Mouse (Mus musculus) CH12.LX (cell line): ENCODE data around the gene Eef1akmt3. TPM values are rescaled to one million over a fixed set of nuclear protein-coding genes. Genes with fewer than 3 reads are reported as not detected.
A peak's percentile ranks its signal among the peaks of the same experiment; 100 is the strongest.

ENCODE experiments used
- DNase-seq: peaks from one replicate; pipeline ENCODE4 v3.0.0-alpha.2; 2013; ENCODE audit errors: extremely low read depth
- H3K27ac ChIP-seq: 2 replicates; pipeline ENCODE4 v1.5.1; 2012; ENCODE audit warnings: low read depth, mild to moderate bottlenecking, control low read depth, moderate library complexity; ENCODE audit not compliant: insufficient read depth
- H3K27me3 ChIP-seq: replicated peaks from 2 replicates; pipeline ENCODE3; 2012; ENCODE audit warnings: inconsistent platforms
- H3K36me3 ChIP-seq, 2 experiments: replicated peaks in 1 of 2; 2 replicates each; pipeline versions ENCODE3 to v1.6.1; 2012; ENCODE audit warnings: inconsistent platforms in 1 of 2, low read length in 1 of 2, mild to moderate bottlenecking in 1 of 2, mixed read lengths in 1 of 2, moderate library complexity in 1 of 2; ENCODE audit not compliant: control insufficient read depth in 1 of 2, insufficient read depth in 1 of 2
- H3K4me1 ChIP-seq, 2 experiments: 2 replicates each; pipeline ENCODE4 v1.6.1; 2012; ENCODE audit warnings: inconsistent platforms in 1 of 2, moderate library complexity in 1 of 2; ENCODE audit not compliant: insufficient read depth in 2 of 2, control insufficient read depth in 1 of 2
- H3K4me2 ChIP-seq: 2 replicates; pipeline ENCODE4 v1.6.1; 2012; ENCODE audit warnings: low read depth, mild to moderate bottlenecking, control low read depth; ENCODE audit not compliant: poor library complexity, insufficient read depth, severe bottlenecking
- H3K4me3 ChIP-seq, 3 experiments: fragments of 150-350 bp in 1 of 3; sonication (generic) in 1 of 3; replicated peaks in 1 of 3; 2 replicates each; pipeline versions ENCODE3 to v1.5.1; 2011 to 2012; ENCODE audit warnings: low read depth in 2 of 3, low read length in 2 of 3, mild to moderate bottlenecking in 2 of 3, moderate library complexity in 2 of 3, control low read depth in 1 of 3, improper control_type of control experiment in 1 of 3, inconsistent platforms in 1 of 3, mixed read lengths in 1 of 3; ENCODE audit not compliant: poor library complexity in 1 of 3
- H3K79me2 ChIP-seq: replicated peaks from 2 replicates; pipeline ENCODE4 v1.6.1; 2012; ENCODE audit warnings: mild to moderate bottlenecking, moderate library complexity; ENCODE audit not compliant: control insufficient read depth, poor library complexity, insufficient read depth, severe bottlenecking; ENCODE audit errors: extremely low read depth
- H3K9ac ChIP-seq: 2 replicates; pipeline ENCODE4 v1.6.1; 2012; ENCODE audit warnings: low read depth, mild to moderate bottlenecking, control low read depth, moderate library complexity; ENCODE audit not compliant: insufficient read depth
- H3K9me3 ChIP-seq: replicated peaks from 2 replicates; pipeline ENCODE3; 2012; ENCODE audit warnings: low read length, inconsistent platforms, mixed read lengths
- BHLHE40 ChIP-seq: IDR thresholded peaks from 2 replicates; pipeline ENCODE4 v1.6.1; 2011; ENCODE audit warnings: mild to moderate bottlenecking, low read depth, low read length, improper control_type of control experiment
- CHD2 ChIP-seq: IDR thresholded peaks from 2 replicates; pipeline ENCODE4 v1.6.1; 2011; ENCODE audit warnings: low read length, improper control_type of control experiment
- EP300 ChIP-seq: IDR thresholded peaks from 2 replicates; pipeline ENCODE4 v1.6.1; 2011; ENCODE audit warnings: low read length, improper control_type of control experiment
- ETS1 ChIP-seq: conservative IDR thresholded peaks from 2 replicates; pipeline ENCODE4 v1.6.1; 2012; ENCODE audit warnings: low read depth, mild to moderate bottlenecking, inconsistent platforms, low read length, improper control_type of control experiment, moderate library complexity
- HCFC1 ChIP-seq: IDR thresholded peaks from 2 replicates; pipeline ENCODE4 v1.6.1; 2012; ENCODE audit warnings: low read depth, mild to moderate bottlenecking, inconsistent platforms, low read length, improper control_type of control experiment
- JUN ChIP-seq: IDR thresholded peaks from 2 replicates; pipeline ENCODE4 v1.6.1; 2011; ENCODE audit warnings: low read depth, mild to moderate bottlenecking, low read length, improper control_type of control experiment, moderate library complexity; ENCODE audit not compliant: insufficient read depth
- JUND ChIP-seq: conservative IDR thresholded peaks from 2 replicates; pipeline ENCODE4 v1.6.1; 2011; ENCODE audit warnings: low read depth, low read length, improper control_type of control experiment
- KAT2A ChIP-seq: IDR thresholded peaks from 2 replicates; pipeline ENCODE4 v1.6.1; 2012; ENCODE audit warnings: low read length, improper control_type of control experiment, inconsistent platforms; ENCODE audit not compliant: insufficient replicate concordance
- MAX ChIP-seq: IDR thresholded peaks from 2 replicates; pipeline ENCODE4 v1.6.1; 2011; ENCODE audit warnings: low read length, improper control_type of control experiment
- MXI1 ChIP-seq: IDR thresholded peaks from 2 replicates; pipeline ENCODE4 v1.6.1; 2011; ENCODE audit warnings: mild to moderate bottlenecking, low read depth, low read length, improper control_type of control experiment
- MYC ChIP-seq: IDR thresholded peaks from 2 replicates; pipeline ENCODE4 v1.6.1; 2011; ENCODE audit warnings: low read depth, mild to moderate bottlenecking, improper control_type of control experiment, low read length
- NELFE ChIP-seq: IDR thresholded peaks from 2 replicates; pipeline ENCODE4 v1.6.1; 2011; ENCODE audit warnings: low read depth, low read length, improper control_type of control experiment
- NRF1 ChIP-seq: IDR thresholded peaks from 2 replicates; pipeline ENCODE4 v1.6.1; 2014; ENCODE audit warnings: low read depth, mild to moderate bottlenecking, inconsistent platforms, low read length, improper control_type of control experiment, moderate library complexity
- PAX5 ChIP-seq: IDR thresholded peaks from 2 replicates; pipeline ENCODE4 v1.6.1; 2012; ENCODE audit warnings: low read length, inconsistent platforms, mixed read lengths
- POLR2A ChIP-seq: IDR thresholded peaks from 2 replicates; pipeline ENCODE4 v1.6.1; 2011; ENCODE audit warnings: low read depth, mild to moderate bottlenecking, improper control_type of control experiment, low read length
- RAD21 ChIP-seq: IDR thresholded peaks from 2 replicates; pipeline ENCODE4 v1.6.1; 2011; ENCODE audit warnings: low read depth, mild to moderate bottlenecking, low read length, improper control_type of control experiment, moderate library complexity
- SIN3A ChIP-seq: IDR thresholded peaks from 2 replicates; pipeline ENCODE4 v1.6.1; 2012; ENCODE audit warnings: low read length, improper control_type of control experiment, inconsistent platforms
- SMC3 ChIP-seq: IDR thresholded peaks from 2 replicates; pipeline ENCODE4 v1.6.1; 2011; ENCODE audit warnings: low read depth, low read length, improper control_type of control experiment
- TBP ChIP-seq: conservative IDR thresholded peaks from 2 replicates; pipeline ENCODE4 v1.6.1; 2011; ENCODE audit warnings: low read depth, low read length, improper control_type of control experiment
- TCF12 ChIP-seq: IDR thresholded peaks from 2 replicates; pipeline ENCODE4 v1.6.1; 2014; ENCODE audit warnings: low read depth, mild to moderate bottlenecking, inconsistent platforms, low read length, improper control_type of control experiment
- UBTF ChIP-seq: IDR thresholded peaks from 2 replicates; pipeline ENCODE4 v1.6.1; 2012; ENCODE audit warnings: low read depth, mild to moderate bottlenecking, inconsistent platforms, low read length, improper control_type of control experiment, moderate library complexity
- USF2 ChIP-seq: conservative IDR thresholded peaks from 2 replicates; pipeline ENCODE4 v1.6.1; 2011; ENCODE audit warnings: low read depth, low read length, improper control_type of control experiment
- ZMIZ1 ChIP-seq: IDR thresholded peaks from 2 replicates; pipeline ENCODE4 v1.6.1; 2012; ENCODE audit warnings: low read depth, mild to moderate bottlenecking, inconsistent platforms, low read length, improper control_type of control experiment
- ZNF384 ChIP-seq: IDR thresholded peaks from 2 replicates; pipeline ENCODE4 v1.6.1; 2012; ENCODE audit warnings: low read depth, low read length, improper control_type of control experiment, inconsistent platforms
- dilution Hi-C: fragments of 300-500 bp; cut with MboI; formaldehyde crosslinking; loops from 2 replicates; pipeline ENCODE4 v1.14.3; 2020; ENCODE audit warnings: low sequenced_read_pairs; ENCODE audit not compliant: extremely low pct_unique_long_range_greater_than_20kb, extremely low pct_ligation_motif_present
- in situ Hi-C: fragments of 300-500 bp; cut with MboI; formaldehyde crosslinking; loops from 3 replicates; pipeline ENCODE4 v1.14.3; 2019; ENCODE audit warnings: low sequenced_read_pairs, low pct_ligation_motif_present, low pct_unique_long_range_greater_than_20kb, mixed read lengths
- polyA plus RNA-seq: library from polyadenylated mRNA; unstranded; fragments of >175 nt; gene quantifications from 2 replicates; pipeline ENCODE4 v1.2.1, GENCODE M21; 2012; ENCODE audit warnings: low read depth; ENCODE audit not compliant: insufficient read length
- total RNA-seq, 2 experiments: library from RNA; depleted of rRNA; stranded (reverse); fragments of 300-350 nt in 1 of 2; fragments of >200 nt in 1 of 2; gene quantifications; 2 replicates each; pipeline ENCODE4 v1.2.3; 2012 to 2014

Eef1akmt3 gene
- total and polyA plus RNA-seq, 3 experiments = 0.78 to 1.1 (median 0.98) TPM

DNA sequence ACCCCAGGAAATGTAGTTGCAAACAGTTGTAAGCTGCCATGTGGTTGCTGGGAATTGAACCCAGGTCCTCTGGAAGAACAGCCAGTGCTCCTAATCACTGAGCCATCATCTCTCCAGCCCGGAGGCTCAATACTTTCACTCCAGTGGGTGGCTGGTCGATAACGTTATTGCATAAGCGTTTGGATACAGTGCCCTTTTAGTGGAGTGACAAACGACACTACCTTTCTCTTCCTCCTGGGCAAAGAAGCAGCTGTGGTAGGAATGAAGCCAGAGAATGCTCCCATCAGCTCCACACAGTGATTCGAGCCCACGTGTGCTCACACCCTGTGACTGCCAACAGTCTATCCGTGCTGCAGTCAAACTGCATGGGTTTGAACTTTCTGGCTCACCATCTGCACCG lies 29.9 kb upstream of the Eef1akmt3 start:
- Histone ChIP-seq H3K27me3 (no peaks in the 10 kb centered on the region), H3K4me2 (peak overlapping the region; percentile 31), H3K27ac (no peak overlapping the region), H3K4me3 (peak overlapping the region; percentile 2 to 87 (median 86)), H3K4me1 (peaks cover 7 to 33% of the 10 kb centered on the region in 2 experiments; a peak in 3 of 4 replicates), H3K9me3 (no peaks in the 10 kb centered on the region), H3K36me3 (peaks cover 24 to 25% of the 10 kb centered on the region in 2 experiments), H3K79me2 (peaks cover 11% of the 10 kb centered on the region; the same call in 1 of the 2 replicates), H3K9ac (peak overlapping the region; percentile 97)
- TF ChIP-seq PAX5 = no peak
- no peak for TF ChIP-seq TBP
- no peak for TF ChIP-seq SMC3
- no peak for TF ChIP-seq ETS1
- in situ Hi-C loops = no loop called here
- DNase-seq = no peak
- dilution Hi-C loops = no loop called here

- Histone ChIP-seq H3K9ac (peak within 1 kb of the TSS; percentile 97), H3K9me3 (no peaks in the 10 kb centered on the region), H3K79me2 (peaks cover 11% of the 10 kb centered on the region), H3K36me3 (peaks cover 30 to 32% of the 10 kb centered on the region in 2 experiments), H3K4me2 (peak within 1 kb of the TSS; percentile 64), H3K4me1 (peaks cover 4 to 34% of the 10 kb centered on the region in 2 experiments; a peak in 3 of 4 replicates), H3K4me3 (peak within 1 kb of the TSS; percentile 66 to 87 (median 86)), H3K27ac (peak within 1 kb of the TSS; percentile 63), H3K27me3 (no peaks in the 10 kb centered on the region)
- in situ Hi-C loops (no loop called here), dilution Hi-C loops (no loop called here)
- TF ChIP-seq BHLHE40 (peak; percentile 81), CHD2 (0 out of 2 replicates have a peak, but pooled peaks have one; percentile 16), MAX (no peak), UBTF (no peak; the same call in 1 of the 2 replicates), MYC (no peak), JUND (no peak), ETS1 (no peak), RAD21 (no peak), KAT2A (0 out of 2 replicates have a peak, but pooled peaks have one; percentile 1), HCFC1 (peak; percentile 66), EP300 (no peak), NELFE (no peak; the same call in 1 of the 2 replicates), USF2 (no peak), JUN (no peak; the same call in 1 of the 2 replicates), NRF1 (peak; percentile 81), SIN3A (peak; percentile 67; the same call in 1 of the 2 replicates), POLR2A (peak; percentile 76), ZNF384 (peak; percentile 98), TCF12 (peak; percentile 14; the same call in 1 of the 2 replicates), TBP (peak; percentile 47; the same call in 1 of the 2 replicates), SMC3 (no peak), MXI1 (0 out of 2 replicates have a peak, but pooled peaks have one; percentile 46), ZMIZ1 (no peak)
- DNase-seq = peak; percentile 98
These were observed 29.1 kb upstream of the Eef1akmt3 start, which contains the start of gene Tspan31 for GRCm38 (mm10) chr10:127070190-127071121. TSS of gene Tspan31 (minus strand) at chr10:127070264.
